Mouse (Mus musculus) spleen, adult 18-20 months (tissue): ENCODE measurements at regions not wholly inside any gene's neighbourhood (a gene's known extent, or its start where the extent isn't known, plus 50 kb on each side); places are given as distances from the start of the nearest gene placed in this dataset.

Source experiments
- DNase-seq, 2 experiments: peaks; one replicate each; pipeline ENCODE4 v3.0.0; 2022; ENCODE audit warnings: mixed read lengths in 2 of 2

GRCm38 (mm10) chr5:77581702-77582101, 173.9 kb upstream of the Igfbp7 start:
- DNase-seq = no peak

GRCm38 (mm10) chr5:77581106-77581638, 173.3 kb upstream of the Igfbp7 start:
- no peak for DNase-seq

GRCm38 (mm10) chr5:77579826-77580745, 172.2 kb upstream of the Igfbp7 start:
- DNase-seq = no peak

GRCm38 (mm10) chr5:77576881-77577280, 169.0 kb upstream of the Igfbp7 start:
- DNase-seq = no peak

DNA sequence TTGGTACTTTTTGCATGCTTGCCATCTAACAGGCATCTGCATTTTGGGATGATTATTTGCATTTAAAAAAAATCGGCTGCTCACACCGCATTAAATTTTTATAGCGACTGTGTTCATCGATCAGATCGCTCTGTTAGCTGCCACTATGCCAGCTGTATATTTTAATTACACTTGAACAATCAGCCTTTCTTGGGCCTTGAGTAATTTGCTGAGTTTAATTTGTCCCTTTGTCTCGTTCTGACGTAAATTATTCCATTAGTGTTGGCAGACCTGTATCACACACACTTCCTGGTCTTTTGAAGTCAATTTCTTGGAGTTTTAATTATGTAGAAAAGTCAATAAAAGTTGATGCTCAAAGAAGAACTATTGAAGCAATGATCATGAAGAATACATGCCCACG, 167.9 kb upstream of the Igfbp7 start:
- DNase-seq = no peak

GRCm38 (mm10) chr5:77570364-77570763, 162.5 kb upstream of the Igfbp7 start:
- DNase-seq = no peak

GRCm38 (mm10) chr5:77568121-77568520, 160.3 kb upstream of the Igfbp7 start:
- DNase-seq = no peak

GRCm38 (mm10) chr5:77552580-77552979, 144.7 kb upstream of the Igfbp7 start:
- no peak for DNase-seq

DNA sequence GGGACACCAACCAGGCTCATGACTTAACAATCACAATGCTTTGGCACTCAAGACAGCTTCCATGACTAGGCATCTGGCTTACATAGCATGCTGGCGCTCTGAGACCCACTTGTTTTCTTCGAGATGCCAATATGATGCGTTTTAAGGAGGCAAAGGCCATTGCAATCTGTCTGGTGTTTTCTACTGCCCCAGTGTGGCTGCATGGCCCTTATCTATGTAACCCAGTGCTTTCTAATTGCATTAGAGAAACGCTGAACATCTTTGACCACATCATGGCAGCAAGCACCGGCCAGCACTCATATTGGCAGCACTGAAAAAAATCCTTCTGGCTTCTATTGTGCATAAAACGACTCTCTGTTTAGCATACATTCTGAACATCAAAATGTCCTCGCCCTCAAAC, 144.2 kb upstream of the Igfbp7 start:
- no peak for DNase-seq

- no peak for DNase-seq
Observed at GRCm38 (mm10) chr5:77546001-77546620, 138.3 kb upstream of the Igfbp7 start.

DNA sequence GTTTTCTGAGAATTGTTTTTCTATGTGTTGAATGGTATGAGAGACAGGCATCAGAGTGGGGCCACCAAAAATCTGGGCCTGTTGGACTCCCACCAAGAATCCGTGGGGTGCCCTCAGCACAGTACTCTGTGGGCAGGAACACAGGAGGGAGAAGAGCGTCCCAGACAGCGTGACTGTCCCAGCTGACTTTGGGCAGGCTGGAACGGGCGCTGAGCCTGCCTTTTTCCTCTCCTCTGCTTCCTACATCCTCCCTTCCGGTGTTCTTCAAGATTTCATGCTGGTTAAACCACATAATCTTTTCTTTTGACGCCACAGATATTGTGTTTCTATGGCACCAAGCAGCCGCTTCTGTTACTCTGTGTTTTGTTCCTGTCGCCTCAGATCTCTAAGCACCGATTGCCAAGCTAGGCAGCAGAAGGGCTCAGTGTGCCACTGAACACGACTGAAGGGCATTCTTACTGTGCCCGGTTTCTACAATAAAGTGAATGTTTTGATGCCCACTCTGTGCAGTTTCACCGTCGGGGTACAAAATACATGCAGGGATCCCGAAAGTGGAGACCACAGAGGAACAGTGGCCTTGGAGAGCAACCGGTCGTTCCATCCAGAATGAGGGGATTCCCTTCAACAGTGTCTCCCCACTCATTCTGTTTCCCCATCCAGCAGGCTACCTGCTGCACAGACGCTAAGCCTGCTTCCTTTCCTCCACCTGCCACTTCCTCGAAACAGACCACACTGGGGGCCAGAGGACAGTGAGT, 124.6 kb upstream of the Igfbp7 start:
- no peak for DNase-seq

DNA sequence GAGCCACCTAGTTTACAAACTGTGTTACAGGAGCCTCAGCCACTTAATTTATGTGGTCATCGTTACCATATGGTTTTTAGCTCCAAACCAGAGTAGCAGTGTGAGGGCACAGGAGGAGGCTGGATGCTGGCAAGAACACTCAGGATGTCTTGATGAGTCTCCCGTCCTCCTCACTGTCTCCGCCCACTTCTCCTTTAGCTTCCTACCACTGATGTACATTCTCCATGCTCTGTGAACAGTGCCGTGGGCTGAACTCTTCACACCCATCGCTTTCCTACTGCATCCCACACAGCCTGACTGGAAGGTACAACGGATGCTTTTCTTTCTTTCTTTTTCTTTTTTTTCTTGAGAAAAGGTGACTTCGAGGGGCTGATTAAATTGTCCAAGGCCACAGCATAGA, 122.5 kb upstream of the Igfbp7 start:
- DNase-seq = no peak

DNA sequence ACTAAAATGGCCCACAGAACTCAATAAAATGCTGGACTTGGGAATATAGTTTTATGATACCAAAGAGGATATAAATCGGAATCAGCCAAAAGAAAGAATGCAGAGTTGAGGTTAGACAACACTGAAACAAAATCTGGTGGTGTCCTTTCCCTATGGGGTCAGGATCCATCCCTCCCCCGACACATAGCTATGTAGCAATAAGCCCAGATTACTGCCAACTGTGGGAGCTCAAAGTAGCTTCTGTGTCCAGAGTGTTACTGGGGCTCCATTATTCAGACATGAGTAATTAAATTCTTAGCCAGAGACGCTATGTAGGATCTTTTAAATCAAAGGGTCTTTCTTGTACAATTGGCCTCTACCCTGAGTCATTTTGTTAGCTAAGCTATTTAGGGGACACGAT, 109.4 kb upstream of the Igfbp7 start:
- DNase-seq = no peak

- DNase-seq = no peak
Observed at GRCm38 (mm10) chr5:77515448-77515847, 107.6 kb upstream of the Igfbp7 start.

GRCm38 (mm10) chr5:77502684-77503083, 94.8 kb upstream of the Igfbp7 start:
- no peak for DNase-seq

- DNase-seq = no peak
Observed at GRCm38 (mm10) chr5:77499949-77500460, 92.2 kb upstream of the Igfbp7 start.

- DNase-seq = no peak
Observed at GRCm38 (mm10) chr5:77494601-77495000, 86.8 kb upstream of the Igfbp7 start.

- no peak for DNase-seq
Observed at GRCm38 (mm10) chr5:77488969-77489368, 81.1 kb upstream of the Igfbp7 start.

DNA sequence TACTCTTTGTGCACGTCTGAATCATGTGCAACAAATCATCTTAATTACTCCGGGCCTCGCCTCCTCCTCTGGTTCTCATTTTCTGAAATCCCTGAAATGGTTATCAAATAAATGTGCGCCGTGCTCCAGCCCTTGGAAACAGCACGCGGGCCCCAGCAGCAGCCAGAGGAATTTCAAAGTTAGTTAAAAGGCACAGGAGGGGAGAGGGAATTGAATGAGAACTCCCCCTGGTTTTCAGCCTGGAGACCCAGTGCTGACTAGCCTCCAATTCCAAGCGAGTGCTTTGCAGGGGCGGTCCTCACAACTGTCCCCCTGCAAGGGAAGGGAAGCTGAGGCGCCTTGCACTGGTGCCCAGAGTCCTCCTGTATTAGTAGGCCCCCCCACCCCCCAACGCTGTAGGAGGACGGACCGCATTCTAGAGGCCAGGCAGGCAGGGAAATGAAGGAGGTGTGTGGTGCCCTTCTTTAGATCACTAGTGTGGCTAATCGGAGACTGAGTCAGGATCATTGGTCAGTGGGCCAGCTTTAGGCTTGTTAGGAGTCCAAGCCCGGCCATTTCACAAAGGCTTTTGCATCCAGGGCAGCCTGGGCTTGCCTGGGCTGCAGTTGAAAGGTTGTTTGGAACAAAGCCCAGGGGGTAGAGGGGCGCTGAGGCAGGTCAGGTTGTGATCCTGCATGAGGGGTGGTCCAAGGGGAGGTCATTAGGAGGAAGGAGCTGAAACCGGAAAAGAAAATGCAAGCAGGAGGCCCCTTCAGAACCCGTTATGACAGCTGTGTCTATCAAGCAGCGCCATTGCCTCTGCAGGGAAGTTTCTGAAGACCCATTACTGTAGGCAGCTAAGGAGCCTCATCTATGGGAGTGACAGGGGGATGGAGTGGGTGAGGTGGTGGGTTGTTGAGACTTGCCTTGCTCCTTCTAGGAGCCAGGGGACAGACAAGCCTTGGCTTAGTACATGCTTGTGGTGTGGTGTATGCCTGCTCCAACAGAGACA, 80.3 kb upstream of the Igfbp7 start:
- no peak for DNase-seq

DNA sequence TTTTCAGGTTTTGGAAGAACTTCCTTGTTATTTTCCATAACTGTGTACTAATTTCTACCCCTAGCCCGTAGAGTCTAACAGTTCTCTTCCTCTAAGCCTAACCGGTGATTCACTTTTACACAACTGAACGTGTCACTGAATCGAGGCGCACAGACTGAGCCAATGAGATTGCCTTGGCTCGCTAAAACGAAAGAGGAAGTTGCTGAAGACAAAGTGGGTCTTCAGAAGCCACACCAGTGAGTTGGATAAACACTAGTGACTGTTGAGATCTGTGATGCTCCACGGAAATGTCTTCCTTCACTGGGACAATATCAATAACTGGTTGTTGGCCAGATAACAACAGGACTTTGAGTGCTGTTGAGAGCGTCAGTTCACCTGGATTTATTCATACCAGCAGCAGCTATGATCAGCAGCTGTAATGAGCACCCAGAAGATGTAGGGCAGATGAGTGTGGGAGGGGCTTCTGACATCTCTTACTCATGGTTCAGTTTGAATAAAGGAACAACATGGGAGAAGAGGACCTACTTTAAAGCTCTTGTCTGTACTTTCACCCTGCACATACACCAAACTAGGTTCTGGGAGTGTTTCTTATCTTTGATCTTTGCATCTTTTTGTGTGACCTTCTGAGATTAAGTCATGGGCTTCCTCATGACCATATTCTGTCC, 75.3 kb upstream of the Igfbp7 start:
- DNase-seq = no peak

DNA sequence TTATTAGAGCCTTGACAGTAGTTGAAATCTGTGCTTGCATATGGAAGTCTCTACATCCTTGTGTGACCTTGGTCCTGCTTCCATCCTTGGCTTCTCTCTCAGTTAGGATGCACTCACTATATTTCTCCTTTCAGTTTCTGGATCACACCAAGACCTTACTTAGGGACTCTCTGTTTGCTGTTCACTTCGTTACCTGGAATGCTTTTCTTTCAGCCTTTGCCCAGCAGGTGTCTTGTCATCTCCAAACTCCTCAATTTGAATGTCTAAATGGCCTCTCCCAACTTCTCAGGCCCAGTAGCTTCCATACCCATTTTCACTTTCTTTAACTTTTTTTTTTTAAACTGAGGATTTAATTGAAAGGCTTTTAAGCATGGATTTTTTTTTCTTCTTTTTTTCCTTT, 74.0 kb upstream of the Igfbp7 start:
- no peak for DNase-seq
